Mouse (Mus musculus) left cerebral cortex, adult 8-10 months (tissue): ENCODE data around the gene Dnajb12. TPM values are rescaled to one million over a fixed set of nuclear protein-coding genes. Genes with fewer than 3 reads are reported as not detected.

ENCODE experiments used
- DNase-seq, 2 experiments: peaks; one replicate each; pipeline ENCODE4 v3.0.0; 2022; ENCODE audit warnings: low spot score in 2 of 2
- total RNA-seq, 4 experiments: library from RNA; stranded (reverse); gene quantifications; 2 replicates each; pipeline ENCODE4 v1.2.4; 2022

Dnajb12 gene
- 10 to 100 TPM; 50.8 to 56.3 (median 54.1) TPM for total RNA-seq

DNA sequence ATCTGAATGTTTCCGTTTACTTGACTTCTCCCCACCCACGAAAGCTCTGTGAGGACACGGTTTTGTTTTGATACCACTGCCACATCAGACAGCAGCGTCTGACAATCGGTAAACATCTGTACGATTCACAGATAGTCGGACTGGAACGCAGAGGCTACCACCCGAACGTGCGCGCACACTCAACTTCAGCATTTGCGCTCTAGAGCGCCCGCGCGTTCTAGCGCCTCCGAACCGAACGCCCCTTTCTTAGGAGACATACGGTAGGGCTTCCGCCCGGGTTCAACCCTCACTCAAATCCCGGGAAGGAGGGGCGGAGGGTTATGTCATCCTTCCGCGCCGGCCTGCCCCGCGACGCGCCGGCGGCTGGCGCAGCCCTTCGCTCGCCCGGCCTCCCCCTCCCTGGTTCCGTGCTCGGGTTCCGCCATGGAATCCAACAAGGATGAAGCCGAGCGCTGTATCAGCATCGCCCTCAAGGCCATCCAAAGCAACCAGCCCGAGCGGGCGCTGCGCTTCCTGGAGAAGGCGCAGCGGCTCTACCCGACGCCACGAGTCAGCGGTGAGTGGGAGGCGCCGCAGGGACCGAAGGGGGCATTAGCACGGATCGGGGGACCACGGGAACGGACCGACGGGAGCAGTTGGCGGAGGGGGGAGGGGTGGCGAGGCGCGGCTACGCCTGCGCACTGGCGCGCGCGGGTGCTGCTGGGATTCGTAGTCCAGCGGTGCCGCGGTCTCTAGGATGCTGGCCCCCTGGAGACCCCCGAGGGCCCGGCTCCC lies at the start of gene Dnajb12:
Dnajb12 (plus strand) TSS at position 302 of the 774 bp plus-strand sequence.
- DNase-seq, result peak; percentile 93 to 94

GRCm38 (mm10) chr10:59829886-59830285 lies 49.5 kb upstream of the Dnajb12 start:
- DNase-seq, result no peak

DNA sequence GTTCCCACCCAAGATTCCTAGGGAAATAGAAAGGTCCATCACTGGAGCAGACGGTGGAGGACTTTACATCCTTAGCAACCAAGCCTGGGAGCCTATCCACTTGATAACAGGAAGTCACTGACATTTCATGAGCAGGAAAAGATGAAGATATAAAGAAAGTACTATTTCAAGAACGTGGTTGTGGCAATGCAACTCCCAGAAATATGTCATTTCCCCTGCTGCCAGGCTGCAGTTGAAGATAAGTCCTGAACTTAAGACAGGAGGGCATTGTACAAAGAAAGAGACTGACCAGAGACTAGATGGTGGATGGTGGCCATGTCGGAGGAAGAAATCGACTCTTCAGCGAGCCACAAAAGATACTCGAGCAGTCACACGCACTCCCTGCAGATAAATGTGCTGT lies 47.4 kb upstream of the Dnajb12 start:
- no peak for DNase-seq

DNA sequence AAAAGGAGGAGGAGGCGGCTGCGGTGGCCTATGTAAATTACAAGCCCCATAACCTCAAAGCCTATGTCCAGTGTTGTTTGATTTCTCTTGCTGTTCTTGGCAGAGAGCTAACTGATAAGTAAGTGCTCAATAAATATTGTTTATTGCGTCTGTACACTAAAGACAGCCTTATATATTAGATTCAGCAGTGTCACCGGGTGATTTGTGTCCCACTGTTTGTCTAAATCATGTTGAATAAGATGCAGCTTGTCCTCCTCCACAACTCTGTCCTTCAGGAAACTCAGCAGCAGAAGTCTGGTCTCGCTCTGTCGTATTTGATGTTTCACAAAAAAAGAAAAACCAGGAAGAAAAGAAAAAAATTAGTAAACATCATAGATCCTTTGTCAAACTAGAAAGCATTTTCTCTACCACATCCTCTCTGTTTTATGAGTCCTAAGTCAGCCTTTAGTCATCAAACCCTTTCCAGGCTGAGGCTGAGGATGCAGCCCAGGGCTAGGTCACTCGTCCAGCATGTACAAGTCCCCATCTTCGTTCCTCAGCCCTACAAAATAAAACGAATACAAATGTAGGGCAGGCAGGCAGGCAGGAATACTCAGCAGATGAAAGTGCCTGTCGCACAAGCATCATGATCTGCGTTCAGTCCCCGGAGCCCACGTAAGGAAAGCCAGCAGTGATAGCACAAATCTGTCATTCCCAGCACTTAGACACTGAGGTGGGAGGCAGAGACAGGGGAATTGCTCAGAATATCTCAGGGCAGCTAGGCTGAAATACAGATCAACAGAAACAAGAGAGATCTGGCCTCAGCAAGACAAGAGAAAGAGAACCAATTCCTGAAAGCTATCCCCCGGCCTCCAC lies 43.8 kb upstream of the Dnajb12 start:
- DNase-seq, result no peak

- DNase-seq, result no peak
Measured at GRCm38 (mm10) chr10:59837490-59837889, 41.9 kb upstream of the Dnajb12 start.

- DNase-seq, result peak in 1 of 2 experiments; percentile 54
Measured at GRCm38 (mm10) chr10:59841434-59841833, 37.9 kb upstream of the Dnajb12 start.

DNA sequence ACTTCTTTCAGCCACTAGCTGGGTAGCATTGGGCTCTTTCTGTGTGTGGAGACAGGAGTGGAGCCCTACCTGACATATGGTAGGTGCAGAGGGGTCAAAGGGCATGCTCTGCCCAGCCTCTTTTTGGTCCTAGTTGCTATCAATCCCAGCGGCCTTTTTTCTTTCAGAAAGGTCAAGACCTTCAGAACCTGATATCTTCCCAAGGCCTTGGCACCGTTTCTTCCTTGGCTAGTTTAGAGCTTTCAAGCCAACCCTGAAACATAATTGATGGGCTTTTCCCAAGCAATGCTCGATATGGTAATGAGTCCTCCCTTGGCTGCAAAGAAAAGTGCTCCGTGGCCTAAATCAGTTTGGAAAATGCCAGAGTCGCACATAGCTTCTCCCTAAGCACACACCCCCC lies 36.2 kb upstream of the Dnajb12 start:
- no peak for DNase-seq

- no peak for DNase-seq
Measured at GRCm38 (mm10) chr10:59844686-59845085, 34.7 kb upstream of the Dnajb12 start.

DNA sequence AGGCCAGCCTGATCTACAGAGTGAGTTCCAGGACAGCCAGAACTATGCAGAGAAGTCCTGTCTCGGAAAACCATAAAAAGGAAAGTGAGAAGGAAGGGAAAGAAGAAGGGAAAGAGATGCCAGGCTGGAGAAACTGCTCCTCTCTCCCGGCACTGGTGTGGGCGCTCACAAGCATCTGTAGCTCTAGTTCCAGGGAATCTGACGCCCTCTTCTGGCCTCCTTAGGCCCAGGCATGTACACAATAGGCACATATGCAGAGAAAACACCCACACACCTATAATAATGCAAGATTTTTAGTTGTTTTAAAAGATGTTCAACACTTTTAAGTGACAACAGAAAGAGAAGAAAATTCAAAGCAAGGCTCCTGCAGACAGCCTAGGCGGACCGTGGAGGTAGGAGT lies 32.9 kb upstream of the Dnajb12 start:
- DNase-seq, result peak in 1 of 2 experiments; percentile 51

DNA sequence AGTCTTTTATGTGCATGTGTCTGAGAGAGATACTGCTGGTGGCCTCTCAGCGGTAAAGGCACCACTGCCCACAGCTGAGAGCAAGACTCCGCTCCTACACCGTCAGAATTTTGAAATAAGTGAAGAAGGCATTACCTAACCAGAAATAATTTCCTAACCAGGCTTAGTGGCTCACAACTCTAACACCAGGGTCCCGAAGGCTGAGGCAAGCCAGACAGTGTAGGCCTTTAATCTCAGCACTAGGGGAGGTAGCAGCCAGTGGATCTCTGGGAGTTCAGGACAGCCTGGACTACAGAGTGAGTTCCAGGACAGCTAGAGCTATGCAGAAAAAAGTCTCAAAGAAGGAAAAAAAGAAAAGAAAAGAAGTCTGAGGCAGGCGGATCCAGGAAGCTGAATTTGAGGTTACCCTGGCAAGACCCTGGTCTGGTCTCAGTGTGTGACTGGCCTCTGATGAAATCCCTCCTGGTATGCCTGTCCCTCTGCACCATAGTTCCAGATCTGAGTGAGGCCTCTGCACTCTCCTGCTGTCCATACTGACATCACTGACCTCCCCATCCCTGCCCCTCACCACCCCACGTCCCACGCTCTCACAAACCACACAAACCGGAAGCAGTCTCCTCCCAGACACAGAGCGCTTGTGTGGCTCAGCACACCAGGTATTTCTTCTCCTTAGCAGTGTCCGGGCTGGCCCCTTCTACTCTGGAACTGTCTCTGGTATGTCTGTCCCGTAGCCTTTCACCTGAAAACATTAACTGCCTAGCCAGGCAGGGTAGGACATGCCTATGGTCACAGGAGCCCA lies 31.1 kb upstream of the Dnajb12 start:
- DNase-seq, result no peak

DNA sequence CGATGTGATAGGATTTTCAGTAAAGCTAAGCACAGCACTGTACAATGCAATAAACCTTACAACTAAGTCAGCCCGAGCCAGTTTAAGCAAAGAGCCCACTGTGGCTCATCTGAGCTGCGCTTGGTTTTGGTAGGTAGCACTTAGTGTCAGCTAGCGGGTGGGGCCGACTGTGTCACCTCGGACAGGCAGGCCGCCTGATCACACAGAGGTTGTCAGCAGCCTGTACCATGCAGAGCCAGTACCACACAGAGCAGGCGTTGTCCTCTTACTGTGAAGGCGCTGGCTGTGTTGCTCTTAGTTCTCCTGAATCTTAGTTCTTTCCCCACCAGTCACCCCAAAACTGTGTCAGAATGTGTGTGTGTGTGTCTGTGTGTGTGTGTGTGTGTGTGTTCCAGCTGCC lies 30.4 kb upstream of the Dnajb12 start:
- DNase-seq, result no peak

GRCm38 (mm10) chr10:59849371-59849770 lies 30.0 kb upstream of the Dnajb12 start:
- no peak for DNase-seq

DNA sequence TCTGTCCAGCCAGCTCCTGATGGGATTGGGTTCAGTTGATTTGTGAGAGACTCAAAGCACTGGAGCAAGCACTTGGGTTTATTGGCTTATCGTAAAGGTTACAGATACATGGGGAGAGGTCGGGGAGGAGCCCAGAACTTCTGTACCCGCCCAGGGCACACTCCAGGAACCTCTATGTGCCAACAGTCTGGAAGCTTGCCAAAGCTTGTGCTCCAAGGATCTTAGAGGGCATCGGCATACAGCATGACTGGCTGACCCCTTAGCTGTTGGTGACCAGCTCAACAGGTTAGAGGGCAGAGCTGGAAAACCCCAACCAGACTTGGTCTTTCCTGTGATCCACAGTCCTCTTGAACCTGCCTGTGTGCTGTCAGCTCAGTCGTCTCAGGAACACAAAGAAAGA lies 22.2 kb upstream of the Dnajb12 start:
- DNase-seq, result no peak

DNA sequence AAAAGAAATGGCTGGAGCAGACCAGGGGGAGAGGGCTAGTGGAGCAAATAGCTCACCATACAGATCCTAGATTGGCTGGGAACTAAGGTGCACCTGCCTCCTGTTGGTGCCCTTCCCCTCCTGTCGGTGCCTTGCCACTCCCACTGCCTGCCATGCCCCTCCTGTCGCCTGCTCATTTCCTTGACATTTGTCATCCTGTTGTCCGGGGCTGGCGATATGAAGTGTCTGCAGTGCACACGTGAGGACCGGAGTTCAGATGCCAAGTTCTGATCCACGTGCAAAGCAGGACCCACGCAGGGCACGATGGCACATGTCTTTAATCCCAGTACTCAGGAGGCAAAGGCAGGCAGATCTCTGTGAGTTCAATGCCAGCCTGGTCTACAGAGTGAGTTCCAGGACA lies 18.7 kb upstream of the Dnajb12 start:
- DNase-seq, result no peak

GRCm38 (mm10) chr10:59861201-59861600 lies 18.2 kb upstream of the Dnajb12 start:
- DNase-seq, result no peak

DNA sequence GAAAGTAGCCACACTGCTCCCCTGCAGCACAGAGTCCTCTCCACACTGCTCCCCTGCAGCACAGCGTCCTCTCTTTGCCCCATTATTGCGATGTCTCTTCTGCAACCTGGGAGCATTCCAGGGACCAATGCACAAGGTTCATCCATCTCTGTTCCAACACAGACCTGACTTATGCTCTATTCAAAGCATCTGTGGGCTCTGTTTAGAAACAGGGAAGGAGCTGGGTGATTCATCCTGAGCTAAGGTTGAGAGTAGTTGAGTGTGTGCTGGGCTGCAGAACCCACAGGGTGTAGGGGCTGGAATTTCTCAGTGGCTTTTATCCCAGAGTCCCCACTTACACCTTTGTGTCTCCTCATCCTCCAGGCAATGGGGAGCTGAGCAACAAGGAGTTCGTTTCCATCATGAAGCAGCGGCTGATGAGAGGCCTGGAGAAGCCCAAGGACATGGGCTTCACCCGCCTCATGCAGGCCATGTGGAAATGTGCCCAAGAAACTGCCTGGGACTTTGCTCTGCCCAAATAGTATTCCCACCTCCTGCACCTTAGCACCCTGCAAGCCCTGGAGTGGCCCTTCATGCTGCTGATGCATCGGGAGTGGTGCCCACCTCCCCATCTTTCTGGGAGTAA lies 16.4 kb upstream of the Dnajb12 start:
- no peak for DNase-seq

DNA sequence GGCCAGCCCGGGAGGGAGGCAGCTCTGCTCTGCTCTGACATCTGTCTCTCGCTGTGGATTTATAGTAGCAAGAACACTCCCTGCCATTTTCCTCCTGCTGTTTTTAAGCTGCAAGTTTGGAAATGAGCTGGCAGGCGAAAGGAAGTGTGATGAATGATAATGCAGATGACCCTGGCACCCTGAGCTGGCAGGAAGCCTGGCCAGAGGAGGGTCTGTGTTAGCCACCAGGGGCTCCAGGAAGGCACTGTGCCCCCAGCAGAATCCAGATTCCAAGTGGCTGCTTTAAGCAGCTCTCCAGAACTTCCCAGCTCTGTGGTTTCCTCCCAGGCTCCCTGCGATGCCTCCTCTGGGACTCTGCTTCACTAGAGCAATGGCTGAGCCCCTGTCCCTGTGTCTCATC lies 15.7 kb upstream of the Dnajb12 start:
- DNase-seq, result no peak

- DNase-seq, result no peak
Measured at GRCm38 (mm10) chr10:59864232-59864875, 15.0 kb upstream of the Dnajb12 start.

DNA sequence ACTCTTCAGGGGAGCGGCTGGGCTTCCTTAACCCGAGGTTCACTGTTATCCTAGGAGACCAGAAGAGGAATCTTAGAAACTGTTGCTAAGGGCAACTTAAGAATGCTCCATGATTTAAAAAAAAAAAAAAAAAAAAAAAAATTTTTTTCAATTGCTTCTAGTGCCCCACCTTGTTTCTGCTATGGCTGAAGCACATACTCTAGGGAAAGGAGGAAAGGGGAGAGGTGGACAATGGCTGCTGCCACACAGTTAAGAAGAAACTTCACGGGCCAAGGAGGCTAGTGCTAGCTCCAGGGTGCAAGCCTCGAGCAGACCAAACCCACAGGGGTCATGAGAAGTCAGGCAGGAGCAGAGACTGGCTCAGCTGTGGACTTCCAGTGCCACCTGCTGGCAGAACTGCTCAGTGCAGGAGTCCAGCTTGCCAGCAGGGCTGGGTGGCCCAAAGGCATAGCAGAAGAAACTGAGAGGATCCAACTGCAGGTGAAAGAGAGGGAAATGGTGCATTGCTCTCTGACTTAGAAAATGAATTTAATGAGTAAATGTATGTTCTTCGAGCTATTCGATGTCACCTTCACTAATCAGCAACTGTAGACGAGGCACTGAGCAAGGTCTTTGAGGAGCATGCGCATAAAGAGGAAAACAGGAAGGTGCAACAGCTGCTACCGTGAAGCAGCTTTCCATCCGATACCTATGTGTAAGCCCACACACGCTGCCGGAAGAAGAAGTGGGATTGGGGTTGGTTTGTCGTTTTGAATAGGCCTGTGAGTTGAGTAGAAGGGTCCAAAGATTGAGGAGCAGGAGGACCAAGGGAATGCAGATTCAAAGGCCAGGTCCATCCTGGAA lies 14.3 kb upstream of the Dnajb12 start:
- peak; percentile 50 to 85 for DNase-seq

- DNase-seq, result no peak
Measured at GRCm38 (mm10) chr10:59868266-59868665, 11.1 kb upstream of the Dnajb12 start.
